Mouse (Mus musculus): ENCODE measurements around the gene Mib2. TPM values are rescaled to one million over a fixed set of nuclear protein-coding genes. Genes with fewer than 3 reads are reported as not detected.
A peak's percentile ranks its signal among the peaks of the same experiment; 100 is the strongest.

The Mib2 gene
- polyA plus RNA-seq, 2 experiments: 1.8 to 4.8 TPM

GRCm38 (mm10) chr4:155695531-155696062 is 26.6 kb upstream of the Mib2 start:
- DNase-seq (ENCODE audit: low read depth in 3 of 3, low spot score in 3 of 3): no peak
- TF ChIP-seq EP300 (IDR thresholded peaks at IDR 0.05; ENCODE audit: low read depth) (no peak), CTCF (IDR thresholded peaks at IDR 0.05; ENCODE audit: low read depth) (no peak)
- Histone ChIP-seq H3K9ac (replicated peaks) (no peak overlapping the region), H3K9me3 (ENCODE audit: control insufficient read depth, low read length) (no peaks in the 10 kb centered on the region), H3K27me3 (ENCODE audit: control insufficient read depth, insufficient read depth, low read length) (peaks cover 30% of the 10 kb centered on the region), H3K27ac (no peak overlapping the region), H3K4me2 (ENCODE audit: low read depth) (no peak overlapping the region), H3K4me1 (replicated peaks; ENCODE audit: control insufficient read depth in 2 of 2, insufficient read depth in 2 of 2, low read length in 1 of 2) (no peaks in the 10 kb centered on the region; a peak in 1 of 4 replicates), H3K36me3 (replicated peaks; ENCODE audit: control insufficient read depth, insufficient read depth, low read depth) (no peaks in the 10 kb centered on the region), H3K4me3 (ENCODE audit: insufficient read depth in 1 of 2, low read depth in 2 of 2, low read length in 2 of 2) (no peak overlapping the region)
- WGBS (ENCODE audit: insufficient replicate concordance): 68% methylated on average over 4 of the region's 4 CpGs
- no peak for ATAC-seq (ENCODE audit: insufficient read depth)

DNA sequence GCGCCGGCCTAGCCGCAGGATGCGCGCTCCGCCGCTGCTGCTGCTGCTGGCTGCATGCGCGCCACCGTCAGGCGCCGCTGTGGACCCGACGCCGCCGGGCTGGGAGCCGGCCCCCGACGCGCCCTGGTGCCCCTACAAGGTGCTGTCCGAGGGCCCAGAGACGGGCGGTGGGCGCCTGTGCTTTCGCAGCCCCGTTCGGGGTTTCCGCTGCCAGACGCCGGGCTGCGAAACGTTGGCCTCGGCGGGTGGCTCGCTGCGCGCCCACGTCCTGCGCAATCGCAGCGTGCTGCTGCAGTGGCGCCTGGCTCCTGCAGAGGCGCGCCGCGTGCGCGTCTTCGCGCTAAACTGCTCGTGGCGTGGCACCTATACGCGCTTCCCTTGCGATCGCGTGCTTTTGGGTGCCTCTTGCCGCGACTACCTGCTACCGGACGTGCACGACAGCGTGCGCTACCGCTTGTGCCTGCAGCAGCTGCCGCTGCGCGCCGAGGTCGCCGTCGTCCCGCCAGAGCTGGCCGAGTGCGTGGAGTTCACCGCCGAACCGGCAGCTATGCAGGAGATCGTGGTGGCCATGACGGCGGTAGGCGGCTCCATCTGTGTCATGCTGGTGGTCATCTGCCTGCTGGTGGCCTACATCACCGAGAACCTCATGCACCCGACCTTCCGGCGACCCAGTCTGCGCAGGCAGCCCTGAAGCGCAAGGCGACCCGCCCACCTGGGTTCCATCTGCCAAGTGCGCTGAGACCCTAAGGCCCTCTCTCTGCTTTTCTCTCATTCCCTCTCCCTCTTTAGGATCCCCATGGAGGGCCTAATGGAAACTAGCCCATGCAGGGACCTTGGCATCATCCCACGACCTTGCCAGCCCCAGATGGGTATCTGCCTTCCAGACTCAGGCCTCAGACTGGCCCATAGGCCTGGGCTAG is 25.7 kb upstream of the Mib2 start:
- no peak for ATAC-seq (ENCODE audit: insufficient read depth)
- Histone ChIP-seq H3K4me3 (ENCODE audit: insufficient read depth in 1 of 2, low read depth in 2 of 2, low read length in 2 of 2) (peak overlapping the region; percentile 34 to 43), H3K9me3 (ENCODE audit: control insufficient read depth, low read length) (no peaks in the 10 kb centered on the region), H3K36me3 (replicated peaks; ENCODE audit: control insufficient read depth, insufficient read depth, low read depth) (no peaks in the 10 kb centered on the region), H3K4me1 (replicated peaks; ENCODE audit: control insufficient read depth in 2 of 2, insufficient read depth in 2 of 2, low read length in 1 of 2) (no peaks in the 10 kb centered on the region; a peak in 1 of 4 replicates), H3K27me3 (ENCODE audit: control insufficient read depth, insufficient read depth, low read length) (peaks cover 30% of the 10 kb centered on the region), H3K9ac (replicated peaks) (no peak overlapping the region), H3K4me2 (ENCODE audit: low read depth) (peak overlapping the region; percentile 61), H3K27ac (no peak overlapping the region)
- WGBS (ENCODE audit: insufficient replicate concordance): 2% methylated on average over 92 of the region's 92 CpGs
- no peak for DNase-seq (ENCODE audit: low read depth in 3 of 3, low spot score in 3 of 3)
- TF ChIP-seq EP300 (IDR thresholded peaks at IDR 0.05; ENCODE audit: low read depth) (no peak), CTCF (IDR thresholded peaks at IDR 0.05; ENCODE audit: low read depth) (peak; percentile 11; the same call in 1 of the 2 replicates)

DNA sequence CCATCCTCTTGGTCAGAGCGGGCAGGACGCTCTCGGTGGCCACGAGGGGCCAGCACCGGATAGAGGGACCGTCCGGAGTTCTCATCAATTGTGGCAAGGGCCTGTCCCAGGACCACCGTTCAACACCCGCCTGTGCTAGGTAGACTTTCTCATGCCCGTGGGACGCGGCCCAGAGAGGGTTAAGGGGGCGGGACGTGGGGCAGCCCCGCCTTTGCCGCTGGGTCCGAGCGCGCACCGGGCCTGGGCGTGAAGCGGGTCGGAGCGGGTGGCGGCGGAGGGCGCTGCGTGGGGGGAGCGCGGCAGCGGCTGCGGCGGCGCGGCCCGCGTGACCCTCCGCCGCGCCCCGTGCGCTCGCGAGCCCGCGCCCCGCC is 25.1 kb upstream of the Mib2 start, which contains the start of gene Fndc10:
Fndc10 (plus strand) TSS at position 232 of the 371 bp plus-strand sequence.
- peaks cover 30% of the 10 kb centered on the region for H3K27me3 ChIP-seq (ENCODE audit: control insufficient read depth, insufficient read depth, low read length)
- no peak within 1 kb of the TSS for H3K9ac ChIP-seq (replicated peaks)
- no peaks in the 10 kb centered on the region; a peak in 1 of 4 replicates for H3K4me1 ChIP-seq (replicated peaks; ENCODE audit: control insufficient read depth in 2 of 2, insufficient read depth in 2 of 2, low read length in 1 of 2)
- H3K4me2 ChIP-seq (ENCODE audit: low read depth): peak within 1 kb of the TSS; percentile 61
- H3K4me3 ChIP-seq (ENCODE audit: insufficient read depth in 1 of 2, low read depth in 2 of 2, low read length in 2 of 2): peak within 1 kb of the TSS; percentile 34 to 43
- H3K9me3 ChIP-seq (ENCODE audit: control insufficient read depth, low read length): no peaks in the 10 kb centered on the region
- ATAC-seq (ENCODE audit: insufficient read depth): peak; percentile 16; the same call in 1 of the 2 replicates
- WGBS (ENCODE audit: insufficient replicate concordance): 1% methylated on average over 46 of the region's 47 CpGs
- H3K36me3 ChIP-seq (replicated peaks; ENCODE audit: control insufficient read depth, insufficient read depth, low read depth): no peaks in the 10 kb centered on the region
- TF ChIP-seq CTCF (IDR thresholded peaks at IDR 0.05; ENCODE audit: low read depth) (no peak), EP300 (IDR thresholded peaks at IDR 0.05; ENCODE audit: low read depth) (no peak)
- DNase-seq (ENCODE audit: low read depth in 3 of 3, low spot score in 3 of 3): no peak
- H3K27ac ChIP-seq: no peak within 1 kb of the TSS

- Histone ChIP-seq H3K9ac (replicated peaks) (no peak overlapping the region), H3K27ac (no peak overlapping the region), H3K4me3 (ENCODE audit: insufficient read depth in 1 of 2, low read depth in 2 of 2, low read length in 2 of 2) (no peak overlapping the region), H3K36me3 (replicated peaks; ENCODE audit: control insufficient read depth, insufficient read depth, low read depth) (no peaks in the 10 kb centered on the region), H3K27me3 (ENCODE audit: control insufficient read depth, insufficient read depth, low read length) (peaks cover 30% of the 10 kb centered on the region), H3K4me2 (ENCODE audit: low read depth) (no peak overlapping the region), H3K9me3 (ENCODE audit: control insufficient read depth, low read length) (no peaks in the 10 kb centered on the region), H3K4me1 (replicated peaks; ENCODE audit: control insufficient read depth in 2 of 2, insufficient read depth in 2 of 2, low read length in 1 of 2) (no peaks in the 10 kb centered on the region; a peak in 1 of 4 replicates)
- no peak for ATAC-seq (ENCODE audit: insufficient read depth)
- WGBS (ENCODE audit: insufficient replicate concordance): 89% methylated on average over 3 of the region's 3 CpGs
- no peak for TF ChIP-seq CTCF (IDR thresholded peaks at IDR 0.05; ENCODE audit: low read depth)
- TF ChIP-seq EP300 (IDR thresholded peaks at IDR 0.05; ENCODE audit: low read depth): no peak
- no peak for DNase-seq (ENCODE audit: low read depth in 3 of 3, low spot score in 3 of 3)
These were observed 23.4 kb upstream of the Mib2 start for GRCm38 (mm10) chr4:155692421-155692820.

Measured in liver, embryonic 14.5 days (tissue).